Mouse (Mus musculus) hindbrain, embryonic 13.5 days (tissue): ENCODE data around the gene Lad1. TPM values are rescaled to one million over a fixed set of nuclear protein-coding genes. Genes with fewer than 3 reads are reported as not detected.

ENCODE experiments used
- ATAC-seq: fragments of 200-750 bp; cut with Nextera tagmentation; 2 replicates; pipeline ENCODE4 v1.8.0; 2017; ENCODE audit warnings: moderate TSS enrichment; ENCODE audit not compliant: low FRiP score
- H3K27ac ChIP-seq: fragments of 300-500 bp; sonication (generic); 2 replicates; pipeline ENCODE4 v1.5.1; 2015; ENCODE audit warnings: inconsistent platforms, mild to moderate bottlenecking, moderate library complexity
- H3K27me3 ChIP-seq: fragments of 300-500 bp; sonication (generic); 2 replicates; pipeline ENCODE4 v1.6.1; 2015; ENCODE audit warnings: mild to moderate bottlenecking, inconsistent platforms
- H3K36me3 ChIP-seq: fragments of 300-500 bp; sonication (generic); 2 replicates; pipeline ENCODE4 v1.6.1; 2015; ENCODE audit warnings: mild to moderate bottlenecking, inconsistent platforms
- H3K4me1 ChIP-seq: fragments of 300-500 bp; sonication (generic); replicated peaks from 2 replicates; pipeline ENCODE4 v1.6.1; 2015; ENCODE audit warnings: inconsistent platforms
- H3K4me2 ChIP-seq: fragments of 300-500 bp; sonication (generic); 2 replicates; pipeline ENCODE4 v1.6.1; 2015; ENCODE audit warnings: inconsistent platforms, mild to moderate bottlenecking, moderate library complexity
- H3K4me3 ChIP-seq: fragments of 300-500 bp; sonication (generic); 2 replicates; pipeline ENCODE4 v1.5.1; 2015; ENCODE audit warnings: mild to moderate bottlenecking, inconsistent platforms
- H3K9ac ChIP-seq: fragments of 300-500 bp; sonication (generic); 2 replicates; pipeline ENCODE4 v1.6.1; 2015; ENCODE audit warnings: mild to moderate bottlenecking, inconsistent platforms
- H3K9me3 ChIP-seq: fragments of 300-500 bp; sonication (generic); 2 replicates; pipeline ENCODE4 v1.6.1; 2016; ENCODE audit warnings: inconsistent platforms
- WGBS: fragments of 180-500 bp; shearing (Covaris S2); methylation state at CpG from one replicate; pipeline ENCODE4 v1.1.7; 2015; 5-methylcytosine and 5-hydroxymethylcytosine counted together
- polyA plus RNA-seq: library from polyadenylated mRNA; unstranded; fragments of >200 nt; fragmentation: Nextera tagmentation; extraction: Ambion mirVana; gene quantifications from 2 replicates; pipeline ENCODE4 v1.2.1, GENCODE M21; 2015

Gene Lad1
- polyA plus RNA-seq, 1 experiment from 2014 or later, result 0.65 TPM

- Histone ChIP-seq H3K36me3 (no peaks in the 10 kb centered on the region), H3K4me3 (no peak overlapping the region), H3K4me1 (peaks cover 9% of the 10 kb centered on the region; the same call in 1 of the 2 replicates), H3K27ac (no peak overlapping the region), H3K4me2 (no peak overlapping the region), H3K27me3 (peaks cover 29% of the 10 kb centered on the region), H3K9ac (no peak overlapping the region), H3K9me3 (no peaks in the 10 kb centered on the region)
- ATAC-seq, result no peak
- WGBS, result 89% methylated on average over 3 of the region's 3 CpGs
These were observed 6.2 kb upstream of the Lad1 start for GRCm38 (mm10) chr1:135812205-135812604.

GRCm38 (mm10) chr1:135812618-135813017, 5.8 kb upstream of the Lad1 start:
- WGBS, result 43% methylated on average over 2 of the region's 2 CpGs
- ATAC-seq, result no peak
- no peaks in the 10 kb centered on the region for H3K36me3 ChIP-seq

GRCm38 (mm10) chr1:135813071-135813470, 5.3 kb upstream of the Lad1 start:
- H3K36me3 ChIP-seq, result no peaks in the 10 kb centered on the region
- no peak overlapping the region for H3K4me2 ChIP-seq
- no peaks in the 10 kb centered on the region for H3K9me3 ChIP-seq
- 62% methylated on average over 4 of the region's 4 CpGs for WGBS
- ATAC-seq, result no peak
- no peak overlapping the region for H3K27ac ChIP-seq
- H3K9ac ChIP-seq, result no peak overlapping the region
- peaks cover 38% of the 10 kb centered on the region for H3K27me3 ChIP-seq
- peaks cover 10% of the 10 kb centered on the region; the same call in 1 of the 2 replicates for H3K4me1 ChIP-seq
- H3K4me3 ChIP-seq, result no peak overlapping the region

More at GRCm38 (mm10) chr1:135812618-135813017, 5.8 kb upstream of the Lad1 start:
- Histone ChIP-seq H3K4me2 (no peak overlapping the region), H3K27ac (no peak overlapping the region), H3K4me3 (no peak overlapping the region), H3K27me3 (peaks cover 33% of the 10 kb centered on the region), H3K9ac (no peak overlapping the region), H3K9me3 (no peaks in the 10 kb centered on the region), H3K4me1 (peaks cover 9% of the 10 kb centered on the region; the same call in 1 of the 2 replicates)

GRCm38 (mm10) chr1:135813687-135814395, 4.6 kb upstream of the Lad1 start:
- Histone ChIP-seq H3K36me3 (no peaks in the 10 kb centered on the region), H3K27ac (no peak overlapping the region), H3K27me3 (peaks cover 46% of the 10 kb centered on the region), H3K9ac (no peak overlapping the region), H3K4me2 (no peak overlapping the region), H3K4me3 (no peak overlapping the region), H3K4me1 (peaks cover 17% of the 10 kb centered on the region), H3K9me3 (no peaks in the 10 kb centered on the region)
- 82% methylated on average over 5 of the region's 5 CpGs for WGBS
- ATAC-seq, result no peak

GRCm38 (mm10) chr1:135814531-135814930, 3.9 kb upstream of the Lad1 start:
- H3K4me2 ChIP-seq, result no peak overlapping the region
- H3K9me3 ChIP-seq, result no peaks in the 10 kb centered on the region
- WGBS, result 87% methylated on average over 5 of the region's 5 CpGs
- H3K9ac ChIP-seq, result no peak overlapping the region
- no peak overlapping the region for H3K4me3 ChIP-seq
- peaks cover 22% of the 10 kb centered on the region for H3K4me1 ChIP-seq
- ATAC-seq, result no peak
- no peaks in the 10 kb centered on the region for H3K36me3 ChIP-seq
- H3K27me3 ChIP-seq, result peaks cover 52% of the 10 kb centered on the region
- H3K27ac ChIP-seq, result no peak overlapping the region

GRCm38 (mm10) chr1:135817595-135817994, 803 bp upstream of the Lad1 start:
- H3K4me3 ChIP-seq, result 0 out of 2 replicates have a peak overlapping the region, but pooled peaks have one; percentile 2
- H3K27ac ChIP-seq, result no peak overlapping the region
- WGBS, result 75% methylated on average over 4 of the region's 4 CpGs
- H3K27me3 ChIP-seq, result peaks cover 76% of the 10 kb centered on the region
- no peak overlapping the region for H3K9ac ChIP-seq
- H3K9me3 ChIP-seq, result no peaks in the 10 kb centered on the region
- H3K4me2 ChIP-seq, result no peak overlapping the region
- peaks cover 22% of the 10 kb centered on the region for H3K4me1 ChIP-seq
- no peak for ATAC-seq
- H3K36me3 ChIP-seq, result no peaks in the 10 kb centered on the region

- no peak for ATAC-seq
- H3K27ac ChIP-seq, result no peak overlapping the region
These were observed 1.7 kb downstream of the Lad1 start for GRCm38 (mm10) chr1:135820071-135820470.

GRCm38 (mm10) chr1:135820736-135821364, 2.5 kb downstream of the Lad1 start:
- peaks cover 74% of the 10 kb centered on the region for H3K27me3 ChIP-seq

More at GRCm38 (mm10) chr1:135820071-135820470, 1.7 kb downstream of the Lad1 start:
- Histone ChIP-seq H3K4me1 (peaks cover 13% of the 10 kb centered on the region), H3K9ac (no peak overlapping the region), H3K4me3 (no peak overlapping the region), H3K27me3 (peaks cover 71% of the 10 kb centered on the region), H3K36me3 (no peaks in the 10 kb centered on the region), H3K4me2 (no peak overlapping the region), H3K9me3 (no peaks in the 10 kb centered on the region)
- 82% methylated on average over 10 of the region's 10 CpGs for WGBS

GRCm38 (mm10) chr1:135821780-135822179, 3.4 kb downstream of the Lad1 start:
- no peak for ATAC-seq
- Histone ChIP-seq H3K27me3 (peaks cover 65% of the 10 kb centered on the region), H3K9ac (no peak overlapping the region), H3K4me1 (peaks cover 13% of the 10 kb centered on the region), H3K27ac (no peak overlapping the region), H3K4me3 (no peak overlapping the region), H3K36me3 (no peaks in the 10 kb centered on the region), H3K4me2 (no peak overlapping the region), H3K9me3 (no peaks in the 10 kb centered on the region)
- 78% methylated on average over 7 of the region's 7 CpGs for WGBS

More at GRCm38 (mm10) chr1:135820736-135821364, 2.5 kb downstream of the Lad1 start:
- Histone ChIP-seq H3K36me3 (no peaks in the 10 kb centered on the region), H3K27ac (no peak overlapping the region), H3K4me2 (no peak overlapping the region), H3K4me3 (no peak overlapping the region), H3K9ac (no peak overlapping the region), H3K9me3 (no peaks in the 10 kb centered on the region), H3K4me1 (peaks cover 13% of the 10 kb centered on the region)
- WGBS, result 66% methylated on average over 16 of the region's 16 CpGs
- ATAC-seq, result no peak

- no peak overlapping the region for H3K27ac ChIP-seq
- no peak overlapping the region for H3K4me2 ChIP-seq
- peaks cover 7% of the 10 kb centered on the region; the same call in 1 of the 2 replicates for H3K27me3 ChIP-seq
- H3K4me1 ChIP-seq, result no peaks in the 10 kb centered on the region
- H3K4me3 ChIP-seq, result no peak overlapping the region
- H3K36me3 ChIP-seq, result no peaks in the 10 kb centered on the region
- no peak for ATAC-seq
- 22% methylated on average over 1 of the region's 1 CpGs for WGBS
- H3K9me3 ChIP-seq, result no peaks in the 10 kb centered on the region
- H3K9ac ChIP-seq, result no peak overlapping the region
These were observed 10.5 kb downstream of the Lad1 start for GRCm38 (mm10) chr1:135828918-135829317.

- no peak for ATAC-seq
- H3K27ac ChIP-seq, result no peak overlapping the region
- H3K4me1 ChIP-seq, result peaks cover 8% of the 10 kb centered on the region
- H3K4me3 ChIP-seq, result no peak overlapping the region
- no peaks in the 10 kb centered on the region for H3K36me3 ChIP-seq
- WGBS, result 73% methylated on average over 6 of the region's 6 CpGs
- H3K9ac ChIP-seq, result no peak overlapping the region
- H3K9me3 ChIP-seq, result no peaks in the 10 kb centered on the region
- H3K4me2 ChIP-seq, result no peak overlapping the region
- H3K27me3 ChIP-seq, result peaks cover 4% of the 10 kb centered on the region; the same call in 1 of the 2 replicates
These were observed 15.9 kb downstream of the Lad1 start for GRCm38 (mm10) chr1:135834206-135834859.

- Histone ChIP-seq H3K36me3 (no peaks in the 10 kb centered on the region), H3K4me2 (no peak overlapping the region), H3K27ac (no peak overlapping the region), H3K4me3 (no peak overlapping the region), H3K4me1 (peaks cover 8% of the 10 kb centered on the region), H3K9me3 (no peaks in the 10 kb centered on the region), H3K27me3 (peaks cover 4% of the 10 kb centered on the region; the same call in 1 of the 2 replicates), H3K9ac (no peak overlapping the region)
- no peak for ATAC-seq
- WGBS, result 85% methylated on average over 8 of the region's 8 CpGs
These were observed 16.6 kb downstream of the Lad1 start for GRCm38 (mm10) chr1:135834983-135835382.
